Mouse (Mus musculus) megakaryocyte progenitor cell, adult 5-6 weeks (primary cell): ENCODE measurements around the gene Lifr. TPM values are rescaled to one million over a fixed set of nuclear protein-coding genes. Genes with fewer than 3 reads are reported as not detected.

ENCODE experiments used
- ATAC-seq: replicated peaks from 2 replicates; pipeline ENCODE4 v1.8.0; 2016; ENCODE audit warnings: mild to moderate bottlenecking, moderate TSS enrichment, inconsistent platforms; ENCODE audit not compliant: poor library complexity
- total RNA-seq, 2 experiments: library from RNA; stranded (forward) in 1 of 2; stranded (reverse) in 1 of 2; fragments of 157-497, 149-512 nt in 1 of 2; fragments of 200-1000 nt in 1 of 2; gene quantifications; 2 replicates each; pipeline versions ENCODE4 v1.2.3 to v1.2.4; 2015 to 2017

Gene Lifr
- total RNA-seq, 2 experiments from 2014 or later, result 0.25 to 0.57 TPM

DNA sequence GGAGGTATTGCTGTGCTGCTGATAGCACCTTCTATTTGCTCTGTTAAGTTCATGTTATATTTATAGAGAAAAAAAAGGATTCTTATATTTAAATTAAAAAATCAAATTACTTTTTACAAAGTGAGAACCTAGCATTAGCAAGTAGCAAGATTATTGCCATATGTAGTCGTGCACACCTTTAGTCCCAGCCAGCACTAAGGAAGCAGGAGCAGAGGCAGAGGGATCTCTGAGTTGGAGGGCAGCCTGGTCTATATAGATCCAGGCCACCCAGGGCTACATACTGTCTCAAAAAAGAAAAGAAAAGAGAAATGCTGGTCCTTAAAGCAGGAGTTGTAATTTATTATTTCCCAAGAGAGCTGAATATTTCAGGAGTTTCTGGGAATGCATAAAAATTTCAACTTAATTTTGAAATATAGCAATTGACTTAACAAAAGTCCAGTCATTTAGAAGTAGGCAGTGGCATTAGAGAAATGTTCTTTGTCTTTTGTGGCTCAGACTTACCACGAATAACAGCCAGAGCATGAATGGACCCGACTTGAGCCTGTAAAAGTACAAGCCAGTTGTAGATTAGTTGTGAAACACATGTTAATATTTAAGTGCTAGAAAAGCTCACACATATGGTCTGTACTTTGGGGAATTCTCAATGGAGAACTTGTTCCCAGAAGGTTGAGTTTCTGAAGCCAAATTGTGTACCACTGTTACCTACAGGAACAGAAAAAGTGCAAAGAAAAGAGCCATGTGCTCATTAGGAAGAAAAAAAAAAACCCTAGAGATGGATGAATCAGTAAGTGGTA is 107.4 kb downstream of the Lifr start:
- ATAC-seq, result no peak

DNA sequence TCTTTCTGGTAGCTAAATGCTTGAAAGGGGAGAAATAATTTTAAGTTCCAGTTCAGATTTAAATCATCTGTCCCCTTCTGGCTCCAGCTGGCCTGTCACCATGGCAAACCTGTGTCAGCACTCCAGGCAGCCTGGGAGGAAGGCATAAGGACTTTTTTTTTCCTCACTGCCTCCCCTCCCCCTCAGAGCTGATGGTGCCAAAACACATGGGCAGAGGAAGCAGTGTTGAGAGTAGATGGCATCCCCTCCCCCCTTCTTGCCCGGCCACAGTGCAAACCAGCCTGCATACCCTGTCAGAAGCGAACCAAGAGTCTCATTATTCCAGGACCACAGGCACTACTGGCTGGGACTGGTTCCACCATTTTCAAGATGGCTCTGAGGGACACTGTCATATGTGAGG is 108.4 kb downstream of the Lifr start:
- no peak for ATAC-seq

DNA sequence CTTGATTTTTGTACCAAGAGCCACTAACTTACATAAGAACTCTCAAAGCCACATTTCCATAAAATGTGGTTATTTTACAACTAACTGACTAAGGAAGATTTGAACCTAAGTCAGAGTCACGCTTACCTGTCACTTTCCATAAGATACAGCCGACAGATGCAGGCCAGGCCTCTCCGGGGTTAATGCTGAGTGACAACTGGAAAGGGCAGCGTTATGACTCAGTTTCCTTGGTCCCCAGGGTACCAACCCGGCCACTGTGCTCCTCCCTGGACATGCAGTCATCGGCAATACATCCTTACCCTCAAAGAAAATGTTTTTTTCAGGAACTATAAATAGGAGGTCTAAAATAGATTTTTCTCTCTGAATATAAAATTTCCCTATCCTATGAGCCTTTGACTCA is 109.9 kb downstream of the Lifr start:
- no peak for ATAC-seq

DNA sequence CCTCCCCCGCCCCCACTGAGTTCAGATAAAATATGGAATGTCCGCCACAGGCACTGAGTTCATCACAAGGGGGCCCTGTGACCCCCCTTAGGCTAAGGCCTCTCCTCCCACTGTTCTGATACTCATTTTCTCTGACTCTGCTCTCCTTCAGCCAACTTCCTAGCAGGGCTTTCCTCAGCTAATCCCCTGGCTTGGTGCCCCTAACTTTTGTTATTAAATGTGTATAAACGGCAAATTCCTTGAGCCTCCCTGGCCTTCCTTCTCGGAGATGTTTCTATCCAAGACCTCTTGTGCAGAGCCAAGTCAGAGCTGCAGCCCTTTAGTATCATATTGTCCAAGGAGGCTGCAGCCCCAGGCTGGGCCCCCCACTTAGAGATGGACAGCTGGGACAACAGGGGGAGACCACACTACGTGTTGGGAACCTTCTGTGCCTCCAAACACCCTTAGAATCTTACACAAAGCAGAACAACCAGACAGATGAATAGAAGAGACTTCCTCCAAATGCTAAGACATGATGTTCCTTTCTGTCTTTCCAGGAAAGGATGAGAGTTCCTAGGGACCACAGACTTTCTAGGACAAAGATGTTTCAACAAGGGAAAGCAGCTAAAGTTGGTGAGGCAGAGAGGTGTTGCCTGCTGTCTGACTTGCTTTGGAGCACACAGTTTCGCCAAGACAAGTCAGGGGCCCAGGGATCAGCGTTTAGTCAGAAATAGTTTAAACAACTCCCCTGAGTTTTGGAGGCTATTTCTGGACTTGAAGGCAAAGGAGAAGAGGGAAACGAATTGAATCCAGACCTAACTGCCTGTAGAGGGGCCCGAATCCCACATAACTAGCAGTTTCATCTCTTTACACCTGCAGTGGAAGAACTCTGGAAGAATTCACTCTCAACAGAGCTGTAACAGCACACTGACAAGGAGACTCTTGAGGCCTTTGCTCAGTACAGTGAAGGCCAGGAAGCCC is 111.3 kb downstream of the Lifr start:
- no peak for ATAC-seq

DNA sequence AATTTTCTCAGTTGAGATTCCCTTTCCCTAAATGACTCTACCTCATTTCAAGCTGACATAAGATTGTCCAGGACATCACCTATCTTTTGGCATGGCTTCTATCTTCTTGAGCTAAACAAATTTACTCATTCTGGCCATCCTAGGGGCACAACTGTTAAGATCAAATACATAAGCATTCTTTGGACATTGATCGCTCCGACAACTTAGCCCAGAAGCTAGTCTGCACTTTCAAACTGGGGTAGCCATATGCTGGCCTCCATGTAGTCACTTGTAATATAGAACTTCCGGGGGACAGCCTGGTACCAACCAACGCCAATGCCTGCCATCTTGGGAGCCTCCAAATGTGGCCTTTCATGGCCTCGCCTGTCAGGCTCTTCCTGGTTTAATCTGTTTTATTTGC is 112.6 kb downstream of the Lifr start:
- no peak for ATAC-seq

DNA sequence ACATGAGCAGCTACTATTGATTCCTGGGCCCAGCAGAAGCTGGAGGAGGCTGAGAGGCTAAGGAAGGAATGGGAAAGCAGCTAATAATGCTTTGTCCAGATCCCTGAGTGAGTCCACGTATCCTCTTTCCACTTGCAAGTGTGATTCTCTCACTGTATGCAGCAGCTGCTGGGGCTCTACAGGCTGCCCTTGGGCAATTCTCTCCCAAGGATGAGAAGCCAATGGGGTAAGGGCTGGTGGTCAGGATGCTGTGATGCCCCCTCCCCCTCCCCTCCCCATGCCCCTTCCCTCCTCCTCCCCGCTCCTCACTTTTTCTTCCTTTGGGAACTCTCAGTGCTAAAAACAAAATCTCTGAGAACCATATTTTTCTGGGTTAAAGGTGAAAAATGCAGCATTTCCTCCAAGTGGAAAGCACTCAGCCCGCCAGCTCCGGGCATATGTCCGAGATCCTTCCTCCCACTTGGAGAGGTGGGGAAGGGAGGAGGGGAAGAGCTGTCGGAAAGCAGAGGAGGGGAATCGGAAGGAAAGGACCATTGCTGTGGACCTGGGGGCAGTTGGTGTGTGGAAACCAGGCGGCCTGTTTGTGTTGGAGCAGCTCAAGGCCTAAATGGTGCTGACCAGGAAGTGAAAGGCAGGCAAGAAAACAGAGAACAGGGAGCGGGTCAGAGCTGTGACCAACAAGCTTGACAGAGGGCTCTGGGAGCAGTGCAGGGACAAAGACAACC is 113.4 kb downstream of the Lifr start:
- ATAC-seq, result no peak

- ATAC-seq, result no peak
These were observed 114.5 kb downstream of the Lifr start for GRCm38 (mm10) chr15:7204917-7205316.

DNA sequence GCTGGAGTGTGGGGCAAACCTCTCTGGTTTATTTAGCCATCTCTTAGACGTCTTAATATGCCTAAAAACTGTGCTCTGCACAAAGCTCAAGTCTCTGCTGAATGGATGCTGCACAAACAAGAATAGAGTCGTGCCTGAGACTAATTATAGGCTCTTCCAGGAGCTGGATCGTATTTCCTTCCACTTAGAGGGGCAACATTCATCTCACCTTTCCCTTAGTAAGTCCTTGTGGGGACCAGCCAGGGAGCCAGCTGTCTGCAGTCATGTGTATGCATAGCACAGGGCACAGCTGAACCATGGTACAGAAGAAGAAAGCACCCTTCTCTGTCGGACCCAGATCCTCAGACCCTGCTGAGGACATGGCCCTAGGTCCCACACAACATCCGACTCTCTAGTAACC is 115.7 kb downstream of the Lifr start:
- ATAC-seq, result no peak

DNA sequence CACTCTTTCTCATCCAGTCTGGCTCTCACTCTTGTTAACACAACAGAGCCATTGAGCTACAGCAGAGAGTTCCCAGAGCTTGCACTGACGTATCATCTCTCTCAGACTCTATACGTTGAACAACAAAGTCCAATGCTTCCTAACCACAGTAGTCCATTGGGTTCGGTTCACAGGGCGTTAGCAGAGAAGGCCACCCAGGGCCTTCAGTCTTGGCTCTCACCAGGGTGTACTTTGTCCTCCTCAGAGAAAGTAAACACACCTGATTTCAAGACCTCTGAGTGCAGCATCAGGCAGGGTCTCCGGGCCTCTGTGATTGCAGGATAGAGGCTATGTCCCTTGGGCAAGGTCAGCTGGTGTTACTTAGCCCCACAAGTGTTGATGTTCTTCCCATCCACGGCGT is 116.9 kb downstream of the Lifr start:
- ATAC-seq, result no peak

- ATAC-seq, result no peak
These were observed 117.8 kb downstream of the Lifr start for GRCm38 (mm10) chr15:7208180-7208579.

DNA sequence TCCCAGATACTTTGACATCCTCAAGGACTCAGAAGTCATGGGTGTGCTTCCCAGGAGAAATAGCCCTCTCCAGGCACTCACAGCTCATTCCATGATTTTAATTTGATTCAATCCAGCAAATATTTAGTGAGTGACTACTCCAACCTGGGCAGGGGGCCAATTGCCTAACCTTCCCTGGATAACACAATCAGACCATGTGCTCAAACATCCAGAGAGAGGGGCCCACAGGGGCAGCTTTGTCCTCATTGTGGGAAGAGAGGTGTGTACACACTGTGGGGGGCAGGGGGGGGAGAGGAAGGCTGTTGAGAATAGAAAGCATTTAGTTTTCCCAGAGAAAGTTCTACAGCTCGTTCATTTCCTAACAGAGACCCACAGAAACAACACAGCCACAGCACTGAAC is 123.3 kb downstream of the Lifr start:
- no peak for ATAC-seq

- ATAC-seq, result no peak
These were observed 125.4 kb downstream of the Lifr start for GRCm38 (mm10) chr15:7215845-7216244.

DNA sequence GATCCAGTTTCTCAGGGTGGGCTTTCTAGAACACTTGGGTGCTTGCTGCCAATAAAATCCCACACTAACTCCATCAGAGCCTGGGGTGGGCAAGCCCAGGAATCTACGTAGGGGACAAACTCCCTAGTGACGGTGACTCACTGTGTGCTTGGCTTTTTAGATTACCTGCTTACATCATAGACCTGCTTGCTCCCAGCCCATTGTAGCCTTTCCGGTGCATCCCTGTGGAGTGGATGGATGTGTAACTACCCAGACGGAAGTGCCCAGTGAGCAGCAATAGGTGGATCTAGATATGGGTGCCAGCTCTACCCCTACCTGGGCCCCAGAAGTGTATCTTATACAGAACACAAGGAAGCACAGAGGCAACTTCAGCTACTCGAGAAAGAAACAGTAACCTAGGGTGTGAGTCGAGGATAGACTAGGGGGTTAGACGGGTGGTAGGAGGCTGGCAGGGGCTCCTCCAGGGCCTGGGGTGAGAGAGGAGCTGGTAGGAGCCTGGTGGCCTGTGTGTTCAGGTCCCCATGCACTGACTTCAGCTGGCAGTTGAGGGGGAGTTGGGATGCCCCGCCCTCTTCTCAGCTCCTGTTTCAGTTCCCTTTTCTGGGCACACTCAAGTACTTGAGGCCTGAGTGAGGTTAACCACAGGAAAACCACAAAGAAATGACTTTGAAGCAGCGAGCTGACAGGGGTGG is 126.3 kb downstream of the Lifr start:
- peak; percentile 96 for ATAC-seq

- ATAC-seq, result no peak
These were observed 126.8 kb downstream of the Lifr start for GRCm38 (mm10) chr15:7217273-7217598.

DNA sequence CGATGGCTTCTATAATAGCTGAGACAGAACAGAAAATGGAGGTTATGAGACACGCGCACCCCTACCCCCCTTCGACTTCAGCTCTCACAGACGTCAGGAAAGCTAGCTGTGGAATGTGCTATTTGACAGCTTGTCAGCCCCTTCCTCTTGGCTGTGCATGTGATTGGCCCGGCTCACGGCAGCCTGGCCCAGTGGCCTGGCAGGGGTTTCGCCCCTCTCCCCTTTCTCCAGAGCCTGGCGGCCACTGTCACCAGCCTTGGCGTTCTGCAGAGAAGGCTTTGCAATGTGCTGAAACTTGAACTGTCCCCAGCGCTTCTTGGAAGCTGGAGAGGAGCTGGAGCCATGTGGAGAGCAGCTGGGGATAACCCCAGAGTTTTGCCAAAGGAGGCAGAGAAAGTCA is 132.4 kb downstream of the Lifr start:
- no peak for ATAC-seq

DNA sequence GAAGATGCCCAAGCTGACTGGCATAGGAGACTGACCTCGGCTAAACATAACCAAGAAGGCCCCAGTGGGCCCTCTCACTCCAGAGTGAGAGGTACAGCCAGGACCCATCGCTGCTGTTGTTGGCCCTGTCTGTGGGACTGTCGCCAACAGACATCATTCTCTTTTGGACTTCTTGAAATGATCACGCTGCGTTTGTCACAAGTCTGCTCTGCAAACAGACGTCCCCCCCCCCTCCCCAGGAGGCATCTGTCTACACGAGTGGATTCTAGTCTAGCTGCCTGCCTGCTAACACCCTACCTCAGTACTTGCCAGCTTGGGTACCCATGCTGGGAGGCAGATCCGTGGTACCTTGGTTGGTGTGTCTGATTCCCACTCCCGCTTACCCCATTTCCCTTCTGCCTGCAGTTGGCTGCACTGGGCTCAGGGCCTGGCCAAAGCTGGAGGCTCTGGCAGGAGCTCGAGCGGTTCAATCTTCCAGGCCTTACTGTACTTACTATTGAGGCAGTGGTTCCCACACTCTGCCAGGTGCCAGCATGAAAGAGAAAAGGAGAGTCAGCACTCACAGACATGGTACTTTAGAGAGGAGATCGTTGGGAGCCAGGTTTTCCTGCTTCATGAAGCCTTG is 133.8 kb downstream of the Lifr start:
- ATAC-seq, result no peak

DNA sequence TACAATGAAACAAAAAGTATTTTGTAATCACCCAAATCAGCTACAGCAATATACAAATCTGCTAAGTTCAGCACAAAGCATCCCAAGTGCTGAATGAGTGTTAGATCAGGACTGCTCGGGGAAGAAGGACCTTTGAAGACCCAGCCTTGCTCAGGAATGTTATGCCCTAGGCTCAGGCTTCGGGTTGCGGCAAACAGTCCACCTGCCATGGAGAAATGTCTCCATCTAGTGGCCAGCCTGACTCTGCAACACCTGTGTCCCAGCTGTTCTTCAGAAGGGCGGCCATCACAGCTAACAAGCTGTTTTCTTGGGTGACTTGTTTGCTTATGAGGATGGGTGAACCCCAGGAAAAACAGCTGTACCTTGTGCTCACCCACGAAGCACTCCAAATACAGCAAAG is 135.8 kb downstream of the Lifr start:
- peak; percentile 99 for ATAC-seq

- ATAC-seq, result no peak
These were observed 143.1 kb downstream of the Lifr start for GRCm38 (mm10) chr15:7233393-7234090.

GRCm38 (mm10) chr15:7239904-7240303 is 149.5 kb downstream of the Lifr start:
- no peak for ATAC-seq

DNA sequence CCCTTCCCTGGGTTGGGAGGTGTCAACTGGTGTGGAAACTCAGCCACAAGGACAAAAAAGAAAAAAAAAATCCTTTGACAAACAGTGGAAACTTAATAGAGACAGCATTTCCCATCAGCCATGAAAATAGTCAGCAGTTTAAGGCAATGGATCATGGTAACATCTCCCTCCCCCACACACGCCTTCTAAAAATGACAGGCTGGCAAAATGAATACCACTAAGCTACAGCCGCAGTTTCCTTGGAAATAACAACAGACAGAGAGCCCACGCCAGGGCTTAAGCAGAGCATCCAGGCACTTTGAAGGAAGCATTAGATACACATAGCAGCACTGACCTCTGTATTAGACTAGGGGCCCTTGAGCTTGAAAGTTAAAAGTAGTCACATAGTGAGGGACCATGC is 150.5 kb downstream of the Lifr start:
- no peak for ATAC-seq
